Mouse (Mus musculus): ENCODE results near the gene Ccnd1. TPM values are rescaled to one million over a fixed set of nuclear protein-coding genes. Genes with fewer than 3 reads are reported as not detected.

Ccnd1 gene
- 59.0 and 65.4 TPM in 2 replicates for polyA plus RNA-seq (2015; fragmentation: Nextera tagmentation; extraction: Ambion mirVana)

DNA sequence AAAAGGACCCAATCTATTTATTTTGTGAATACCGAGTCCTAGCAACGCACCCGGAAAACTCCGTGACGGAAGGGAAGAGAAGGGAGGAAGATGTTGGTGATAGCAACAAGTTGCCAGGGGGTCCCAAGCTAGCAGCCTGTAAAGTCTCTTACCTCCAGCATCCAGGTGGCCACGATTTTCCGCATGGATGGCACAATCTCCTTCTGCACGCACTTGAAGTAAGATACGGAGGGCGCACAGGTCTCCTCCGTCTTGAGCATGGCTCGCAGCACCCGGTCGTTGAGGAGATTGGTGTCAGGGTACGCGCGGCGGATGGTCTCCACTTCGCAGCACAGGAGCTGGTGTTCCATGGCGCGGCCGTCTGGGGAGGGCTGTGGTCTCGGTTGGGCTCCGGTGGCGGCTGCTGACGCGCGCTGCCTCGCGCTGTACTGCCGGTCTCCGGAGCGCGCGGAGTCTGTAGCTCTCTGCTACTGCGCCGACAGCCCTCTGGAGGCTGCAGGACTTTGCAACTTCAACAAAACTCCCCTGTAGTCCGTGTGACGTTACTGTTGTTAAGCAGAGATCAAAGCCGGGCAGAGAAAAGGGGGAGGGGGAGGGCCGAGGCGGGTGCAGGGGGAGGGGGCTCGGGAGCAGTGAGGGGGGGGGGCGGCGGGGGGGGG is at the start of gene Ccnd1:
Gene Ccnd1, minus strand, starts transcription at position 582 of the 659 bp plus-strand sequence.
- peaks cover 24% of the 10 kb centered on the region for H3K4me1 ChIP-seq (ENCODE audit: control insufficient read depth, insufficient read depth, low read length)
- ATAC-seq (ENCODE audit: insufficient read depth, low FRiP score) = peak; percentile 70
- H3K36me3 ChIP-seq (ENCODE audit: control insufficient read depth, insufficient read depth, low read length) = no peaks in the 10 kb centered on the region
- H3K4me3 ChIP-seq (replicated peaks; ENCODE audit: low read length) = peak within 1 kb of the TSS; percentile 57
- H3K27me3 ChIP-seq (ENCODE audit: control insufficient read depth, insufficient read depth, low read length) = no peaks in the 10 kb centered on the region
- peak within 1 kb of the TSS; percentile 98 for H3K4me2 ChIP-seq (ENCODE audit: low read depth, low read length)
- peak within 1 kb of the TSS; percentile 81 for H3K27ac ChIP-seq (ENCODE audit: low read length)
- H3K9me3 ChIP-seq (replicated peaks; ENCODE audit: control insufficient read depth, low read length) = no peaks in the 10 kb centered on the region
- under 1% methylated on average over 40 of the region's 45 CpGs for WGBS
- peak within 1 kb of the TSS; percentile 71 for H3K9ac ChIP-seq (ENCODE audit: low read length)

DNA sequence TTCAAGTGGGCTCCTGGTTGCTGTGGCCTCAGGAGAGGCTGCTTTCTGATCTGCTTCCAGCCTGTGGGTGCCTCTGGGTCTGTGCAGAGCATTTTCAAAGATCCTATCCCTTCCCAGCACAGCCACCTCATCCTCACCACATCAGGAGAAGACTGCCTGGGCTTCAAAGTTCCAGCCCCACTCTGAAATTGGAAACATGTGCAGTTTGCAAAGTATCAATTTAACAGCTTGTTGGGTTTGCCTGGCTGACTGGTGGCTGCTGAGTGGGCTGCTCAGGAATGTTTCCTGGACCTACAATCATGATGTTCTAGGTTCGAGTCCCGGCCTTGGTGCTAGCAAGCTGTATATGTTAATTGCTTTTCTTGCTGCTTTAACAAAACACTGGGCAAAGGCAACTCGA is 49.1 kb upstream of the Ccnd1 start:
- ATAC-seq (ENCODE audit: insufficient read depth, low FRiP score) = no peak
- Histone ChIP-seq H3K27ac (ENCODE audit: low read length) (no peak overlapping the region), H3K4me2 (ENCODE audit: low read depth, low read length) (no peak overlapping the region), H3K4me1 (ENCODE audit: control insufficient read depth, insufficient read depth, low read length) (no peaks in the 10 kb centered on the region), H3K27me3 (ENCODE audit: control insufficient read depth, insufficient read depth, low read length) (no peaks in the 10 kb centered on the region), H3K9ac (ENCODE audit: low read length) (no peak overlapping the region), H3K9me3 (replicated peaks; ENCODE audit: control insufficient read depth, low read length) (no peaks in the 10 kb centered on the region), H3K4me3 (replicated peaks; ENCODE audit: low read length) (no peak overlapping the region), H3K36me3 (ENCODE audit: control insufficient read depth, insufficient read depth, low read length) (no peaks in the 10 kb centered on the region)
- 66% methylated on average over 3 of the region's 3 CpGs for WGBS

DNA sequence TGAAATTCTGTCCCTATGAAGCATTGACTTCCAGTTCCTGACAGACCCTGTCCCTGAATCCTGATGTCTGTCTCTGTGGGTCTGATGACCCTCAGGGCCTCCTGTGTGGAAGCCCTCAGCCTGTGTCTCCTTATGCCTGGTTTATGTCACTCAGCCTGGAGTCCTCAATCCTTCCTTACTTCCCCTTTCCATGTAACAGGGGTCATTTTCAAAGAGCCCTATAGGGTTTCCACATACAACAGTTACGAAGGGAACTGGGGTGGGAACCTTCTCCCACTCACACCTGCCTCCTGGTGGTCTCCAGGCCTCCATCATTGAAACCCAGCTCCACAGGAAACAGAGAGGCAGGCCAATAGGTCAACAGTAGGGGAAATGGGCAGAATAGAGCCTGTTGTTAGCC is 45.4 kb upstream of the Ccnd1 start:
- WGBS = 85% methylated on average over 1 of the region's 1 CpGs
- ATAC-seq (ENCODE audit: insufficient read depth, low FRiP score) = no peak
- no peak overlapping the region for H3K4me2 ChIP-seq (ENCODE audit: low read depth, low read length)
- no peaks in the 10 kb centered on the region for H3K36me3 ChIP-seq (ENCODE audit: control insufficient read depth, insufficient read depth, low read length)
- no peak overlapping the region for H3K27ac ChIP-seq (ENCODE audit: low read length)
- H3K9ac ChIP-seq (ENCODE audit: low read length) = no peak overlapping the region
- no peak overlapping the region for H3K4me3 ChIP-seq (replicated peaks; ENCODE audit: low read length)
- no peaks in the 10 kb centered on the region for H3K9me3 ChIP-seq (replicated peaks; ENCODE audit: control insufficient read depth, low read length)
- H3K27me3 ChIP-seq (ENCODE audit: control insufficient read depth, insufficient read depth, low read length) = no peaks in the 10 kb centered on the region
- 0 out of 2 replicates have a peak, but pooled peaks cover 2% of the 10 kb centered on the region for H3K4me1 ChIP-seq (ENCODE audit: control insufficient read depth, insufficient read depth, low read length)

DNA sequence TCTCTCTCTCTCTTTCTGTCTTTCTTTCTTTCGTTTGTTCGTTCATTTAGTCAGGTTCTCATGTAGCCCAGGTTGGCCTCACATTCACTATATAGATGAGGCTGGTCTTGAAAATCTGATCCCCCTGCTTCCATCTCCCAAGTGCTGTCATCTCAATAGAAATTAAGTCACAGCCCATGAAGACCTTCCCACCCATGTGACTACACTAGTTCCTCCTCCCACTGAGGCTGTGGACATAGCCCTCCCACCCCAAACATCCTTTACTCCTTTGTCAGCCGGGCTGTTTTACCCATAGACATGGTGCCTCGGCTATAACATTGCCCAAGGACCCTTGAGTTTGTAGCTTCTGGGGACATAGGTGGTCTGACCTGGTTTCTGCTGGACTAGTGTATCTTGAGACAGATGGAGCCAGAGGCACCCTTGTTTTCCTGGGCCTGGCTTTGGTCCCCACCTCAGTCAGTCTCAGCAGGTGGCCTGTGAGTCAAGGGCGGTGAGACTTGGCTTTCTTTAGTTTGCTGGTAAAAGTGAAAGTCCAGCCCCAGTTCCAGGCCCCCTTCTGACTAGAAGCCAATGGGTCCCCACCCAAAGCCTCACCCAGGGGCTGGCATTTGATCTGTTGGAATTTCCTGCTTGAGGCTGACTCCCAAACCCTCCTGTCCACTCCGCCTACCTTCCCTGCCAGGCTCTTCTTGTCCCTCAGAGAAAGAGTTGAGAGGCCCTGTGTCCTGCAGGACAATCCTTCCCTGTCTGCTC is 42.8 kb upstream of the Ccnd1 start:
- H3K4me3 ChIP-seq (replicated peaks; ENCODE audit: low read length) = no peak overlapping the region
- H3K9ac ChIP-seq (ENCODE audit: low read length) = no peak overlapping the region
- peak; percentile 47; the same call in 1 of the 2 replicates for ATAC-seq (ENCODE audit: insufficient read depth, low FRiP score)
- WGBS = 82% methylated on average over 6 of the region's 6 CpGs
- no peaks in the 10 kb centered on the region for H3K9me3 ChIP-seq (replicated peaks; ENCODE audit: control insufficient read depth, low read length)
- no peak overlapping the region; the same call in 1 of the 2 replicates for H3K27ac ChIP-seq (ENCODE audit: low read length)
- H3K4me2 ChIP-seq (ENCODE audit: low read depth, low read length) = no peak overlapping the region
- H3K4me1 ChIP-seq (ENCODE audit: control insufficient read depth, insufficient read depth, low read length) = 0 out of 2 replicates have a peak, but pooled peaks cover 2% of the 10 kb centered on the region
- H3K36me3 ChIP-seq (ENCODE audit: control insufficient read depth, insufficient read depth, low read length) = no peaks in the 10 kb centered on the region
- H3K27me3 ChIP-seq (ENCODE audit: control insufficient read depth, insufficient read depth, low read length) = no peaks in the 10 kb centered on the region

DNA sequence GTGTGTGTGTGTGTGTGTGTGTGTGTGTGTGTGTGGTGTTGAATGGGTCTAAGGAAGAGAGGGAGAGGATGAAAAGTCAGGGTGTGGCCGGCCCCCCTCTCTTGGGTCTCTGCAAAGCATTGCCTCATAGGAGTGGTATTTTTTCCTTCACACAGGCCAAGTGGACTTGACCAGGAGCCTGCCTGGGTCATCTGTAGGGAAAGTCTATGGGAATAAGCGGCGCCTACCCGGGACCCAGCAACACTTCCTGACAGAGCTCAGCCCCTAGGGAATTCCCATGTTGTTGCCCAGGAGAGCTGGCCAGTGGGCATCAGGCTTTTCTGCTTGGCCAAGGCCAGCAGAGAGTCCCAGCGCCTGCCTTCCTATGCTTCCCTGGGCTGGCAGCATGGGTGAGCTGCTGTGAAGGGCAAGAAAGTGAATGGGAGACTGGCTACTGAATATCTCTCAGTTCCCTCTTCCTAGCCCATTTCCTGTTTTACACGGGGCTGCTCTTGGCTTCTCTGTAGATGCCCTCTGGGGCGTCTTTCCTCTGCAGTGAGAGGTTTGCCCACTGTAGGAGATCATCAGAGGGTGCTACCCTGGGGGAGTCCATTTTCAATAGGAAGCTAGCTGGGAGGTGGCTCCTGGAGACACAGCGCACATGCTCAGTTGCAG is 41.8 kb upstream of the Ccnd1 start:
- no peak overlapping the region for H3K4me3 ChIP-seq (replicated peaks; ENCODE audit: low read length)
- 76% methylated on average over 8 of the region's 8 CpGs for WGBS
- no peak for ATAC-seq (ENCODE audit: insufficient read depth, low FRiP score)

DNA sequence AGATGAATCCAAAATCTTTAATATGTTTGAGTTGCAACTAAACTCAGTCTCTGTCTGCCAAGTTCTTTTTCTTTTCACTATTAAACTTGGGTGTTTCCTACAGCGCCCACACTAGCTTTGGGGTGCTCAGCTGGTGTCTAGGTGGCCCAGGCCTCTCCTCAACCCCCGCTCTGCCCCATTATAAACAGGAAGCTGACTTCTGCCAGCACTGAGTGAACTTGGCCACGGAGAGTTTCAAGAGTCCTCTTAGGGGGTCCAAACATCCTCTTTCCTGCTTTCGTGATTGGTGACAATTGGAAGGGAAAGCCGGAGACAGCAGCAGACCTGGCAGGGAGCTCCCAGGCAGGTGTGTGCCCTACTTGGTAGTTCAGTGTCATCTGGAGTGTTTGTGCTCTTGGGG is 40.1 kb upstream of the Ccnd1 start:
- no peaks in the 10 kb centered on the region for H3K9me3 ChIP-seq (replicated peaks; ENCODE audit: control insufficient read depth, low read length)
- no peak overlapping the region for H3K4me2 ChIP-seq (ENCODE audit: low read depth, low read length)
- H3K27me3 ChIP-seq (ENCODE audit: control insufficient read depth, insufficient read depth, low read length) = no peaks in the 10 kb centered on the region
- H3K36me3 ChIP-seq (ENCODE audit: control insufficient read depth, insufficient read depth, low read length) = no peaks in the 10 kb centered on the region
- no peak overlapping the region for H3K27ac ChIP-seq (ENCODE audit: low read length)
- no peak for ATAC-seq (ENCODE audit: insufficient read depth, low FRiP score)
- no peak overlapping the region for H3K9ac ChIP-seq (ENCODE audit: low read length)
- H3K4me1 ChIP-seq (ENCODE audit: control insufficient read depth, insufficient read depth, low read length) = 0 out of 2 replicates have a peak, but pooled peaks cover 2% of the 10 kb centered on the region
- no peak overlapping the region for H3K4me3 ChIP-seq (replicated peaks; ENCODE audit: low read length)
- 69% methylated on average over 5 of the region's 5 CpGs for WGBS

More for the DNA sequence above, 41.8 kb upstream of the Ccnd1 start:
- Histone ChIP-seq H3K36me3 (ENCODE audit: control insufficient read depth, insufficient read depth, low read length) (no peaks in the 10 kb centered on the region), H3K4me1 (ENCODE audit: control insufficient read depth, insufficient read depth, low read length) (0 out of 2 replicates have a peak, but pooled peaks cover 2% of the 10 kb centered on the region), H3K4me2 (ENCODE audit: low read depth, low read length) (no peak overlapping the region), H3K27ac (ENCODE audit: low read length) (no peak overlapping the region), H3K9ac (ENCODE audit: low read length) (no peak overlapping the region), H3K27me3 (ENCODE audit: control insufficient read depth, insufficient read depth, low read length) (no peaks in the 10 kb centered on the region), H3K9me3 (replicated peaks; ENCODE audit: control insufficient read depth, low read length) (no peaks in the 10 kb centered on the region)

DNA sequence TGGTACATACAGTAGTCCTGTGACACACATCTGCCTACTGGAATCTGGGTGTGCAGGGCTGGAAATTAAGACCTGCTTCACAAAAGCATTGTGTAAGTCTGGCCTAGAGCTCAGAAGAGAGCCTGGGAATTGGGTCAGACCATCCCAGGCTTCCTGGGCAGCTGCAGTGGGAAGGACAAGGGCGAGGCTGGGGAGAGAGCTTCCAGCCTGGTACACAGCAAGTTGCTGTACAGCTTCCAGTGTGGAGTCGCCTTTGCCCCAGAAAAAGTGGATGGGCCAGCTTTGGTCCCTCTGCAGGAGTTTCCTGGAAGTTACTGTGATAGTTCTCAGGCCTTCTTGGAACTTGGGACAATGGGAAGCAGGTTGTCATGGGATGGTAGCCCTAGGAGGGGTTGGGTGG is 37.4 kb upstream of the Ccnd1 start:
- Histone ChIP-seq H3K9ac (ENCODE audit: low read length) (no peak overlapping the region), H3K4me1 (ENCODE audit: control insufficient read depth, insufficient read depth, low read length) (no peaks in the 10 kb centered on the region), H3K27ac (ENCODE audit: low read length) (no peak overlapping the region), H3K9me3 (replicated peaks; ENCODE audit: control insufficient read depth, low read length) (no peaks in the 10 kb centered on the region), H3K4me2 (ENCODE audit: low read depth, low read length) (no peak overlapping the region), H3K4me3 (replicated peaks; ENCODE audit: low read length) (no peak overlapping the region), H3K36me3 (ENCODE audit: control insufficient read depth, insufficient read depth, low read length) (no peaks in the 10 kb centered on the region), H3K27me3 (ENCODE audit: control insufficient read depth, insufficient read depth, low read length) (no peaks in the 10 kb centered on the region)
- ATAC-seq (ENCODE audit: insufficient read depth, low FRiP score) = no peak; the same call in 1 of the 2 replicates
- WGBS = 78% methylated on average over 2 of the region's 2 CpGs

DNA sequence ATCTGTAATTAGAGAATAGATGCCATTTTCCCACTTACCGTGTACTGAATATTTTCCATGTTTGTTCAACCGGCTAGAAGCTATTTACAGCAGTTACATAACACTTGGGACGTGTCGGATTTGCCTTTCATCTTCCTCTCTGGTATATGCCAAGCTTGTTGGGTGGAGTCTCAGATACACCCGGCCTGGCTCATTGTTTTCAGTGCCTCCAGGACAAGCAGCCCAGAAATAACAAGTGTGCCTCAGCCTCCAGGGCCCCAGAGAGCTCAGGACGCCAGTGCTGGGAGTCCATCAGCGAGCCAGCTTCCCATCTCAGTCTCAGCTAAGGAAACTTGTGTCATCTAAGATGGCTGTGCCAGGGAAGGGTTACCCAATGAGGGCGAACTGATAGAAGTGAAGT is 33.7 kb upstream of the Ccnd1 start:
- Histone ChIP-seq H3K4me2 (ENCODE audit: low read depth, low read length) (no peak overlapping the region), H3K9ac (ENCODE audit: low read length) (no peak overlapping the region), H3K4me3 (replicated peaks; ENCODE audit: low read length) (no peak overlapping the region), H3K4me1 (ENCODE audit: control insufficient read depth, insufficient read depth, low read length) (no peaks in the 10 kb centered on the region), H3K9me3 (replicated peaks; ENCODE audit: control insufficient read depth, low read length) (no peaks in the 10 kb centered on the region), H3K27me3 (ENCODE audit: control insufficient read depth, insufficient read depth, low read length) (no peaks in the 10 kb centered on the region), H3K27ac (ENCODE audit: low read length) (no peak overlapping the region), H3K36me3 (ENCODE audit: control insufficient read depth, insufficient read depth, low read length) (no peaks in the 10 kb centered on the region)
- no peak for ATAC-seq (ENCODE audit: insufficient read depth, low FRiP score)
- WGBS = 56% methylated on average over 8 of the region's 8 CpGs

DNA sequence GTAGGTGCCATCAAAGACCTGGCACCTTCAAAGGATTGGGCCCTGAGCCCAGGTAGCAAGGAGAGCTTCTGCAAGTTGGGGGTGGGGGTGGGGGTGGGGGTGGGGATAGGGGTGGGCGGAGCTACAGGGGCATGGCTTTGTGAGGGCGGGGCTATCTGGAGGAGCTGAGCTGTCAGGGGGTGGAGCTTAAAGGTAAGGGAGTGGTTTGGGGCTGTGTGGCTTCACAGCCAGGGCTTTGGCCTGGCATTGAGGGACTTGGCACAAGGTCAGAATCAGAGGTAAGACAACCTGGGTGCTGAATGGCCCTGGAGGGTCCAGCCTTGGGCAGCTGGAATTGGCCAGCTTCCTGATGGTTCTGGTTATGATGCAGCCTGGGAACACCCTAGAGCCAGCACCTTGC is 32.0 kb upstream of the Ccnd1 start:
- H3K4me3 ChIP-seq (replicated peaks; ENCODE audit: low read length) = no peak overlapping the region
- ATAC-seq (ENCODE audit: insufficient read depth, low FRiP score) = peak; percentile 35; the same call in 1 of the 2 replicates
- no peaks in the 10 kb centered on the region for H3K9me3 ChIP-seq (replicated peaks; ENCODE audit: control insufficient read depth, low read length)
- H3K4me2 ChIP-seq (ENCODE audit: low read depth, low read length) = no peak overlapping the region
- 48% methylated on average over 2 of the region's 2 CpGs for WGBS
- no peaks in the 10 kb centered on the region for H3K4me1 ChIP-seq (ENCODE audit: control insufficient read depth, insufficient read depth, low read length)
- no peaks in the 10 kb centered on the region for H3K27me3 ChIP-seq (ENCODE audit: control insufficient read depth, insufficient read depth, low read length)
- no peaks in the 10 kb centered on the region for H3K36me3 ChIP-seq (ENCODE audit: control insufficient read depth, insufficient read depth, low read length)
- H3K27ac ChIP-seq (ENCODE audit: low read length) = no peak overlapping the region
- no peak overlapping the region for H3K9ac ChIP-seq (ENCODE audit: low read length)
